Mouse (Mus musculus): ENCODE data around the gene Ybx1. TPM values are rescaled to one million over a fixed set of nuclear protein-coding genes. Genes with fewer than 3 reads are reported as not detected.

The Ybx1 gene
- polyA plus RNA-seq, 1 experiment, result 226 TPM

GRCm38 (mm10) chr4:119255351-119255750 lies 39.1 kb downstream of the Ybx1 start, which contains the start of gene Cldn19:
Gene Cldn19, plus strand, starts transcription at chr4:119255414.
- TF ChIP-seq POLR2A (IDR thresholded peaks at IDR 0.05; ENCODE audit: extremely low read depth, insufficient read depth, low read length) (no peak), CTCF (IDR thresholded peaks at IDR 0.05; ENCODE audit: extremely low read depth, insufficient read depth, low read length) (no peak)
- peaks cover 5% of the 10 kb centered on the region; the same call in 1 of the 2 replicates for H3K4me1 ChIP-seq (ENCODE audit: control insufficient read depth, insufficient read depth, low read length)
- H3K4me3 ChIP-seq (ENCODE audit: insufficient read depth, low read length), result no peak within 1 kb of the TSS
- H3K27ac ChIP-seq (ENCODE audit: insufficient read depth, low read length), result no peak within 1 kb of the TSS

- Histone ChIP-seq H3K4me1 (ENCODE audit: control insufficient read depth, insufficient read depth, low read length) (peaks cover 5% of the 10 kb centered on the region; the same call in 1 of the 2 replicates), H3K4me3 (ENCODE audit: insufficient read depth, low read length) (no peak overlapping the region), H3K27ac (ENCODE audit: insufficient read depth, low read length) (no peak overlapping the region)
- TF ChIP-seq CTCF (IDR thresholded peaks at IDR 0.05; ENCODE audit: extremely low read depth, insufficient read depth, low read length) (no peak), POLR2A (IDR thresholded peaks at IDR 0.05; ENCODE audit: extremely low read depth, insufficient read depth, low read length) (no peak)
Observed at GRCm38 (mm10) chr4:119254012-119254618, 40.3 kb downstream of the Ybx1 start.

- no peak overlapping the region for H3K27ac ChIP-seq (ENCODE audit: insufficient read depth, low read length)
- peaks cover 5% of the 10 kb centered on the region; the same call in 1 of the 2 replicates for H3K4me1 ChIP-seq (ENCODE audit: control insufficient read depth, insufficient read depth, low read length)
- TF ChIP-seq POLR2A (IDR thresholded peaks at IDR 0.05; ENCODE audit: extremely low read depth, insufficient read depth, low read length), result no peak
- TF ChIP-seq CTCF (IDR thresholded peaks at IDR 0.05; ENCODE audit: extremely low read depth, insufficient read depth, low read length), result no peak
- no peak overlapping the region for H3K4me3 ChIP-seq (ENCODE audit: insufficient read depth, low read length)
Observed at GRCm38 (mm10) chr4:119252025-119252808, 42.2 kb downstream of the Ybx1 start.

GRCm38 (mm10) chr4:119248407-119248965 lies 45.9 kb downstream of the Ybx1 start:
- no peak for TF ChIP-seq CTCF (IDR thresholded peaks at IDR 0.05; ENCODE audit: extremely low read depth, insufficient read depth, low read length)
- no peak for TF ChIP-seq POLR2A (IDR thresholded peaks at IDR 0.05; ENCODE audit: extremely low read depth, insufficient read depth, low read length)
- Histone ChIP-seq H3K27ac (ENCODE audit: insufficient read depth, low read length) (no peak overlapping the region), H3K4me1 (ENCODE audit: control insufficient read depth, insufficient read depth, low read length) (peaks cover 3% of the 10 kb centered on the region; the same call in 1 of the 2 replicates), H3K4me3 (ENCODE audit: insufficient read depth, low read length) (no peak overlapping the region)

- Histone ChIP-seq H3K27ac (ENCODE audit: insufficient read depth, low read length) (no peak overlapping the region), H3K4me1 (ENCODE audit: control insufficient read depth, insufficient read depth, low read length) (peaks cover 3% of the 10 kb centered on the region; the same call in 1 of the 2 replicates), H3K4me3 (ENCODE audit: insufficient read depth, low read length) (no peak overlapping the region)
- TF ChIP-seq CTCF (IDR thresholded peaks at IDR 0.05; ENCODE audit: extremely low read depth, insufficient read depth, low read length) (peak; percentile 84), POLR2A (IDR thresholded peaks at IDR 0.05; ENCODE audit: extremely low read depth, insufficient read depth, low read length) (no peak)
Observed at GRCm38 (mm10) chr4:119247462-119248235, 46.8 kb downstream of the Ybx1 start.

- H3K4me3 ChIP-seq (ENCODE audit: insufficient read depth, low read length), result no peak overlapping the region
- H3K4me1 ChIP-seq (ENCODE audit: control insufficient read depth, insufficient read depth, low read length), result peaks cover 7% of the 10 kb centered on the region; the same call in 1 of the 2 replicates
- no peak for TF ChIP-seq POLR2A (IDR thresholded peaks at IDR 0.05; ENCODE audit: extremely low read depth, insufficient read depth, low read length)
- TF ChIP-seq CTCF (IDR thresholded peaks at IDR 0.05; ENCODE audit: extremely low read depth, insufficient read depth, low read length), result no peak
- no peak overlapping the region for H3K27ac ChIP-seq (ENCODE audit: insufficient read depth, low read length)
Observed at GRCm38 (mm10) chr4:119246688-119247225, 47.6 kb downstream of the Ybx1 start.

- no peak overlapping the region for H3K4me3 ChIP-seq (ENCODE audit: insufficient read depth, low read length)
- H3K27ac ChIP-seq (ENCODE audit: insufficient read depth, low read length), result no peak overlapping the region
- TF ChIP-seq CTCF (IDR thresholded peaks at IDR 0.05; ENCODE audit: extremely low read depth, insufficient read depth, low read length), result no peak
- TF ChIP-seq POLR2A (IDR thresholded peaks at IDR 0.05; ENCODE audit: extremely low read depth, insufficient read depth, low read length), result no peak
- peaks cover 8% of the 10 kb centered on the region; the same call in 1 of the 2 replicates for H3K4me1 ChIP-seq (ENCODE audit: control insufficient read depth, insufficient read depth, low read length)
Observed at GRCm38 (mm10) chr4:119245961-119246360, 48.4 kb downstream of the Ybx1 start.

GRCm38 (mm10) chr4:119245556-119245955 lies 48.8 kb downstream of the Ybx1 start:
- Histone ChIP-seq H3K27ac (ENCODE audit: insufficient read depth, low read length) (no peak overlapping the region), H3K4me1 (ENCODE audit: control insufficient read depth, insufficient read depth, low read length) (peaks cover 8% of the 10 kb centered on the region; the same call in 1 of the 2 replicates), H3K4me3 (ENCODE audit: insufficient read depth, low read length) (no peak overlapping the region)
- TF ChIP-seq POLR2A (IDR thresholded peaks at IDR 0.05; ENCODE audit: extremely low read depth, insufficient read depth, low read length), result no peak
- no peak for TF ChIP-seq CTCF (IDR thresholded peaks at IDR 0.05; ENCODE audit: extremely low read depth, insufficient read depth, low read length)

All from cortical plate, adult 2 months (tissue).